Mouse (Mus musculus) liver, postnatal 0 days (tissue): ENCODE results near the gene Itgb5.

Source experiments
- CTCF ChIP-seq: sonication (generic); IDR thresholded peaks from 2 replicates; pipeline ENCODE4 v1.5.1; 2016; ENCODE audit warnings: antibody characterized with exemption, low read depth
- EP300 ChIP-seq: IDR thresholded peaks from 2 replicates; pipeline ENCODE4 v1.6.1; 2016; ENCODE audit warnings: antibody characterized with exemption, low read depth, mild to moderate bottlenecking

- no peak for TF ChIP-seq CTCF
- no peak for TF ChIP-seq EP300
These were observed 10.9 kb upstream of the Itgb5 start for GRCm38 (mm10) chr16:33818413-33819165.
